In the genomic region with DNA sequence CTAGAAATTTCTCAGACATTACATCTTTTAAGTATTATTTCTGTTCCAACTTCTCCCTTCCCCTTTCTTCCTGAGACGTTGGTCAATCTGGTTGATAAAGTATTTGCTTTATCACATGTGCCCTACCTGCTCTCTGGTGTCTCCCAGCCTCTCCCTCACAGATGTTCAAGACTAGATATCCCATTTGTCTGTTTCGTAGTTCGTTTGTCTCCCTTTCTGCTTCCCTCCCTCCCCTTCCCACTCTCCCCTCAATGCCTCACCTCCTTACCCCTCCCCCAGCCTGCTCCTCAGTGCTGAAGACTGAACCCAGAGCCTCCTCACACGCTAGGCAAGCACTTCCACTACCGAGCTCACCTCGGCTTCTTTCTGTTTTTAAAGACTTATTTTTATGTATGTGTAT, we compare ENCODE assay signal across 17 mouse cellular contexts. TPM values are rescaled to one million over a fixed set of nuclear protein-coding genes. Genes with fewer than 3 reads are reported as not detected.
DNase-seq lines count a peak whose midpoint lies in the region; ATAC-seq and TF ChIP-seq lines count a peak whose summit lies in the region.
"Had no signal": no experiment of that assay in that cellular context is flagged by ENCODE, and none has a peak within 500 bp of the region (broad histone marks: within the 10 kb centered on the region; RNA-seq: fewer than 3 reads in every experiment).

No protein-coding gene starts in this region.

- no peaks in the 10 kb centered on the region for H3K36me3 ChIP-seq in liver, embryonic 11.5 days (ENCODE audit: control insufficient read depth, insufficient read depth, low read length)
- H3K36me3 ChIP-seq in liver, embryonic 15.5 days (replicated peaks): no peaks in the 10 kb centered on the region
- H3K36me3 ChIP-seq in hindbrain, embryonic 12.5 days: no peaks in the 10 kb centered on the region
- no peaks in the 10 kb centered on the region for H3K36me3 ChIP-seq in lung, postnatal 0 days (ENCODE audit: insufficient read depth, low read length)
- H3K36me3 ChIP-seq: forebrain, embryonic 15.5 days had no signal

- peak; percentile 37 for DNase-seq in MEL-GATA-1-ER (ENCODE audit: extremely low read depth, low read depth)
- no peak for DNase-seq in liver, embryonic 11.5 days (ENCODE audit: low spot score)
- no peak for DNase-seq in lung, postnatal 0 days (ENCODE audit: low spot score)
- no peak for DNase-seq in lung, postnatal 36 days
- DNase-seq: adrenal gland, adult 8-10 months; adrenal gland, postnatal 36 days; cerebellum, adult 2 months; cerebellum, postnatal 10 days; gastrocnemius, postnatal 14 days; heart, postnatal 36 days had no signal

- no peak overlapping the region for H3K4me2 ChIP-seq in liver, embryonic 11.5 days
- H3K4me2 ChIP-seq in liver, embryonic 15.5 days: no peak overlapping the region
- no peak overlapping the region for H3K4me2 ChIP-seq in hindbrain, embryonic 12.5 days (replicated peaks)
- H3K4me2 ChIP-seq in lung, postnatal 0 days (replicated peaks; ENCODE audit: low read depth, low read length): no peak overlapping the region
- H3K4me2 ChIP-seq: embryonic facial prominence, embryonic 12.5 days; forebrain, embryonic 15.5 days; heart, embryonic 12.5 days had no signal

- no peak overlapping the region for H3K9ac ChIP-seq in liver, embryonic 11.5 days (ENCODE audit: low read depth, low read length)
- no peak overlapping the region for H3K9ac ChIP-seq in liver, embryonic 15.5 days
- no peak overlapping the region for H3K9ac ChIP-seq in hindbrain, embryonic 12.5 days
- H3K9ac ChIP-seq in lung, postnatal 0 days (replicated peaks; ENCODE audit: low read depth): no peak overlapping the region
- H3K9ac ChIP-seq: embryonic facial prominence, embryonic 12.5 days; forebrain, embryonic 15.5 days; heart, embryonic 12.5 days had no signal

- WGBS in liver, embryonic 11.5 days: 43% methylated on average over 6 of the region's 6 CpGs
- WGBS in liver, embryonic 15.5 days (ENCODE audit: insufficient replicate concordance): 32% methylated on average over 6 of the region's 6 CpGs
- WGBS in hindbrain, embryonic 12.5 days: 81% methylated on average over 6 of the region's 6 CpGs
- WGBS in lung, postnatal 0 days: 71% methylated on average over 6 of the region's 6 CpGs

- H3K9me3 ChIP-seq in liver, embryonic 11.5 days (ENCODE audit: control insufficient read depth, low read length): no peaks in the 10 kb centered on the region
- H3K9me3 ChIP-seq in liver, embryonic 15.5 days (replicated peaks): no peaks in the 10 kb centered on the region
- no peaks in the 10 kb centered on the region for H3K9me3 ChIP-seq in hindbrain, embryonic 12.5 days (replicated peaks)
- H3K9me3 ChIP-seq in lung, postnatal 0 days (ENCODE audit: low read length): no peaks in the 10 kb centered on the region
- H3K9me3 ChIP-seq: embryonic facial prominence, embryonic 12.5 days; forebrain, embryonic 15.5 days; heart, embryonic 12.5 days had no signal

- TF ChIP-seq CTCF in lung, postnatal 0 days (IDR thresholded peaks at IDR 0.05): no peak

- no peak overlapping the region for H3K27ac ChIP-seq in liver, embryonic 11.5 days (ENCODE audit: low read depth, low read length)
- no peak overlapping the region for H3K27ac ChIP-seq in liver, embryonic 15.5 days (replicated peaks)
- H3K27ac ChIP-seq in hindbrain, embryonic 12.5 days: no peak overlapping the region
- no peak overlapping the region for H3K27ac ChIP-seq in lung, postnatal 0 days (ENCODE audit: low read length)
- H3K27ac ChIP-seq: embryonic facial prominence, embryonic 12.5 days; forebrain, embryonic 15.5 days had no signal

- H3K4me3 ChIP-seq in liver, embryonic 11.5 days (ENCODE audit: low read depth, low read length): no peak overlapping the region
- H3K4me3 ChIP-seq in liver, embryonic 15.5 days (replicated peaks): no peak overlapping the region
- no peak overlapping the region for H3K4me3 ChIP-seq in hindbrain, embryonic 12.5 days
- H3K4me3 ChIP-seq in lung, postnatal 0 days (ENCODE audit: low read depth, low read length): no peak overlapping the region
- H3K4me3 ChIP-seq: embryonic facial prominence, embryonic 12.5 days; forebrain, embryonic 15.5 days; heart, embryonic 12.5 days had no signal

- TF ChIP-seq EP300 in lung, postnatal 0 days (IDR thresholded peaks at IDR 0.05): no peak

- H3K4me1 ChIP-seq in liver, embryonic 11.5 days (replicated peaks; ENCODE audit: control insufficient read depth, insufficient read depth, low read length): peaks cover 3% of the 10 kb centered on the region; the same call in 1 of the 2 replicates
- H3K4me1 ChIP-seq in liver, embryonic 15.5 days (replicated peaks): peaks cover 3% of the 10 kb centered on the region; the same call in 1 of the 2 replicates
- no peaks in the 10 kb centered on the region for H3K4me1 ChIP-seq in hindbrain, embryonic 12.5 days
- no peaks in the 10 kb centered on the region for H3K4me1 ChIP-seq in lung, postnatal 0 days (ENCODE audit: insufficient read depth, low read depth, low read length)
- H3K4me1 ChIP-seq: embryonic facial prominence, embryonic 12.5 days; forebrain, embryonic 15.5 days had no signal

- peak; percentile 73 for ATAC-seq in liver, embryonic 11.5 days (replicated peaks; ENCODE audit: low FRiP score)
- 0 out of 2 replicates have a peak, but pooled peaks have one; percentile 37 for ATAC-seq in liver, embryonic 15.5 days (ENCODE audit: insufficient read depth)
- ATAC-seq in hindbrain, embryonic 12.5 days (ENCODE audit: low FRiP score): no peak
- ATAC-seq in lung, postnatal 0 days: no peak
- ATAC-seq: forebrain, embryonic 15.5 days; hindbrain, embryonic 16.5 days had no signal

- no peaks in the 10 kb centered on the region for H3K27me3 ChIP-seq in liver, embryonic 11.5 days (replicated peaks; ENCODE audit: control insufficient read depth, insufficient read depth, low read length)
- no peaks in the 10 kb centered on the region for H3K27me3 ChIP-seq in liver, embryonic 15.5 days
- H3K27me3 ChIP-seq in hindbrain, embryonic 12.5 days: no peaks in the 10 kb centered on the region
- H3K27me3 ChIP-seq in lung, postnatal 0 days (replicated peaks; ENCODE audit: insufficient read depth, low read length): no peaks in the 10 kb centered on the region
- H3K27me3 ChIP-seq: CH12.LX; embryonic facial prominence, embryonic 12.5 days; forebrain, embryonic 15.5 days; heart, embryonic 12.5 days had no signal

RNA-seq across cellular contexts. Expression of a gene that starts 35.0 kb away (rescaled TPM):
- polyA plus RNA-seq in liver, embryonic 11.5 days (2014; fragmentation: Nextera tagmentation; extraction: Ambion mirVana): 24.3 and 25.7 TPM in 2 replicates
- 4.6 and 5.6 TPM in 2 replicates for polyA plus RNA-seq in liver, embryonic 15.5 days (2015; fragmentation: Nextera tagmentation; extraction: Ambion mirVana)
- polyA plus RNA-seq in hindbrain, embryonic 12.5 days (2016; fragmentation: Nextera tagmentation; extraction: Ambion mirVana): 27.0 and 29.3 TPM in 2 replicates
- 21.4 and 26.5 TPM in 2 replicates for polyA plus RNA-seq in lung, postnatal 0 days (2015; fragmentation: Nextera tagmentation; extraction: Ambion mirVana)

Comparison
In these comparisons a context has a peak if more than half of its experiments do, and no peak if none do; other contexts are left out.
1. ATAC-seq: peak in liver, embryonic 11.5 days (single experiment) and liver, embryonic 15.5 days (single experiment); none in hindbrain, embryonic 12.5 days (single experiment) and lung, postnatal 0 days (single experiment).